Mouse (Mus musculus): ENCODE results near the gene Fam114a1. TPM values are rescaled to one million over a fixed set of nuclear protein-coding genes. Genes with fewer than 3 reads are reported as not detected.

Fam114a1 gene
- 14.8 and 17.3 TPM in 2 replicates for polyA plus RNA-seq (2014; fragmentation: Nextera tagmentation; extraction: Ambion mirVana)

- Histone ChIP-seq H3K4me3 (ENCODE audit: low read depth, low read length) (peak within 1 kb of the TSS; percentile 57), H3K9ac (ENCODE audit: low read length) (peak within 1 kb of the TSS; percentile 73), H3K4me2 (peak within 1 kb of the TSS; percentile 88), H3K9me3 (ENCODE audit: control insufficient read depth, low read length) (no peaks in the 10 kb centered on the region), H3K27ac (ENCODE audit: low read depth, low read length) (no peak within 1 kb of the TSS), H3K4me1 (ENCODE audit: control insufficient read depth, insufficient read depth, low read length) (peaks cover 4% of the 10 kb centered on the region), H3K27me3 (ENCODE audit: control insufficient read depth, insufficient read depth, low read length) (no peaks in the 10 kb centered on the region), H3K36me3 (ENCODE audit: control insufficient read depth, insufficient read depth, low read length) (no peaks in the 10 kb centered on the region)
- under 1% methylated on average over 67 of the region's 68 CpGs for WGBS
- DNase-seq (ENCODE audit: low spot score, missing footprints) (peak; percentile 95), ATAC-seq (ENCODE audit: low FRiP score) (peak; percentile 80)
These were observed at the start of gene Fam114a1 for GRCm38 (mm10) chr5:64969861-64970771. Gene Fam114a1 (plus strand): TSS chr5:64970071.

- H3K9me3 ChIP-seq (ENCODE audit: control insufficient read depth, low read length): no peaks in the 10 kb centered on the region
- DNase-seq (ENCODE audit: low spot score, missing footprints): no peak
- H3K27me3 ChIP-seq (ENCODE audit: control insufficient read depth, insufficient read depth, low read length): no peaks in the 10 kb centered on the region
- no peak overlapping the region for H3K9ac ChIP-seq (ENCODE audit: low read length)
- H3K27ac ChIP-seq (ENCODE audit: low read depth, low read length): no peak overlapping the region
- H3K4me3 ChIP-seq (ENCODE audit: low read depth, low read length): no peak overlapping the region
- no peaks in the 10 kb centered on the region for H3K36me3 ChIP-seq (ENCODE audit: control insufficient read depth, insufficient read depth, low read length)
- no peaks in the 10 kb centered on the region for H3K4me1 ChIP-seq (ENCODE audit: control insufficient read depth, insufficient read depth, low read length)
- 89% methylated on average over 5 of the region's 5 CpGs for WGBS
- ATAC-seq (ENCODE audit: low FRiP score): no peak
- H3K4me2 ChIP-seq: no peak overlapping the region
These were observed 46.9 kb upstream of the Fam114a1 start for GRCm38 (mm10) chr5:64922891-64923381.

- DNase-seq (ENCODE audit: low spot score, missing footprints) (no peak), ATAC-seq (ENCODE audit: low FRiP score) (no peak)
- Histone ChIP-seq H3K4me1 (ENCODE audit: control insufficient read depth, insufficient read depth, low read length) (no peaks in the 10 kb centered on the region), H3K9me3 (ENCODE audit: control insufficient read depth, low read length) (no peaks in the 10 kb centered on the region), H3K36me3 (ENCODE audit: control insufficient read depth, insufficient read depth, low read length) (no peaks in the 10 kb centered on the region), H3K4me3 (ENCODE audit: low read depth, low read length) (no peak overlapping the region), H3K27me3 (ENCODE audit: control insufficient read depth, insufficient read depth, low read length) (no peaks in the 10 kb centered on the region), H3K4me2 (no peak overlapping the region), H3K27ac (ENCODE audit: low read depth, low read length) (no peak overlapping the region), H3K9ac (ENCODE audit: low read length) (no peak overlapping the region)
- WGBS: 70% methylated on average over 3 of the region's 3 CpGs
These were observed 37.7 kb upstream of the Fam114a1 start for GRCm38 (mm10) chr5:64932215-64932614.

GRCm38 (mm10) chr5:64932775-64933174 lies 37.1 kb upstream of the Fam114a1 start:
- Histone ChIP-seq H3K4me1 (ENCODE audit: control insufficient read depth, insufficient read depth, low read length) (no peaks in the 10 kb centered on the region), H3K4me2 (no peak overlapping the region), H3K4me3 (ENCODE audit: low read depth, low read length) (no peak overlapping the region), H3K36me3 (ENCODE audit: control insufficient read depth, insufficient read depth, low read length) (no peaks in the 10 kb centered on the region), H3K27ac (ENCODE audit: low read depth, low read length) (no peak overlapping the region), H3K9me3 (ENCODE audit: control insufficient read depth, low read length) (no peaks in the 10 kb centered on the region), H3K9ac (ENCODE audit: low read length) (no peak overlapping the region), H3K27me3 (ENCODE audit: control insufficient read depth, insufficient read depth, low read length) (no peaks in the 10 kb centered on the region)
- 93% methylated on average over 15 of the region's 15 CpGs for WGBS
- DNase-seq (ENCODE audit: low spot score, missing footprints) (no peak), ATAC-seq (ENCODE audit: low FRiP score) (no peak)

- 94% methylated on average over 5 of the region's 5 CpGs for WGBS
- no peaks in the 10 kb centered on the region for H3K4me1 ChIP-seq (ENCODE audit: control insufficient read depth, insufficient read depth, low read length)
- H3K27ac ChIP-seq (ENCODE audit: low read depth, low read length): no peak overlapping the region
- H3K4me2 ChIP-seq: no peak overlapping the region
- no peak overlapping the region for H3K4me3 ChIP-seq (ENCODE audit: low read depth, low read length)
- DNase-seq (ENCODE audit: low spot score, missing footprints) (no peak), ATAC-seq (ENCODE audit: low FRiP score) (no peak)
- no peaks in the 10 kb centered on the region for H3K36me3 ChIP-seq (ENCODE audit: control insufficient read depth, insufficient read depth, low read length)
- no peaks in the 10 kb centered on the region for H3K9me3 ChIP-seq (ENCODE audit: control insufficient read depth, low read length)
- no peak overlapping the region for H3K9ac ChIP-seq (ENCODE audit: low read length)
- H3K27me3 ChIP-seq (ENCODE audit: control insufficient read depth, insufficient read depth, low read length): no peaks in the 10 kb centered on the region
These were observed 18.4 kb upstream of the Fam114a1 start for GRCm38 (mm10) chr5:64951486-64951885.

GRCm38 (mm10) chr5:64954931-64955330 lies 14.9 kb upstream of the Fam114a1 start:
- H3K4me2 ChIP-seq: no peak overlapping the region
- H3K27ac ChIP-seq (ENCODE audit: low read depth, low read length): no peak overlapping the region
- H3K4me1 ChIP-seq (ENCODE audit: control insufficient read depth, insufficient read depth, low read length): no peaks in the 10 kb centered on the region
- H3K9me3 ChIP-seq (ENCODE audit: control insufficient read depth, low read length): no peaks in the 10 kb centered on the region
- no peak overlapping the region for H3K9ac ChIP-seq (ENCODE audit: low read length)
- H3K4me3 ChIP-seq (ENCODE audit: low read depth, low read length): no peak overlapping the region
- peak; percentile 10 for DNase-seq (ENCODE audit: low spot score, missing footprints)
- no peaks in the 10 kb centered on the region for H3K36me3 ChIP-seq (ENCODE audit: control insufficient read depth, insufficient read depth, low read length)
- no peaks in the 10 kb centered on the region for H3K27me3 ChIP-seq (ENCODE audit: control insufficient read depth, insufficient read depth, low read length)
- no peak for ATAC-seq (ENCODE audit: low FRiP score)
- 86% methylated on average over 8 of the region's 8 CpGs for WGBS

- 88% methylated on average over 22 of the region's 22 CpGs for WGBS
- ATAC-seq (ENCODE audit: low FRiP score): no peak
- H3K9me3 ChIP-seq (ENCODE audit: control insufficient read depth, low read length): no peaks in the 10 kb centered on the region
- peak; percentile 37 for DNase-seq (ENCODE audit: low spot score, missing footprints)
- no peaks in the 10 kb centered on the region for H3K4me1 ChIP-seq (ENCODE audit: control insufficient read depth, insufficient read depth, low read length)
- H3K27me3 ChIP-seq (ENCODE audit: control insufficient read depth, insufficient read depth, low read length): no peaks in the 10 kb centered on the region
- H3K36me3 ChIP-seq (ENCODE audit: control insufficient read depth, insufficient read depth, low read length): no peaks in the 10 kb centered on the region
- H3K9ac ChIP-seq (ENCODE audit: low read length): no peak overlapping the region
- H3K4me2 ChIP-seq: no peak overlapping the region
- H3K27ac ChIP-seq (ENCODE audit: low read depth, low read length): no peak overlapping the region
- no peak overlapping the region for H3K4me3 ChIP-seq (ENCODE audit: low read depth, low read length)
These were observed 10.7 kb upstream of the Fam114a1 start for GRCm38 (mm10) chr5:64958991-64959842.

GRCm38 (mm10) chr5:64959843-64960230 lies 10.0 kb upstream of the Fam114a1 start, which contains the start of gene Tlr6:
Gene Tlr6 (minus strand): TSS chr5:64960097.
- H3K27ac ChIP-seq (ENCODE audit: low read depth, low read length): no peak within 1 kb of the TSS
- no peak within 1 kb of the TSS for H3K4me3 ChIP-seq (ENCODE audit: low read depth, low read length)
- H3K36me3 ChIP-seq (ENCODE audit: control insufficient read depth, insufficient read depth, low read length): no peaks in the 10 kb centered on the region
- no peak within 1 kb of the TSS for H3K9ac ChIP-seq (ENCODE audit: low read length)
- no peaks in the 10 kb centered on the region for H3K9me3 ChIP-seq (ENCODE audit: control insufficient read depth, low read length)
- H3K27me3 ChIP-seq (ENCODE audit: control insufficient read depth, insufficient read depth, low read length): no peaks in the 10 kb centered on the region
- ATAC-seq (ENCODE audit: low FRiP score): no peak
- H3K4me2 ChIP-seq: no peak within 1 kb of the TSS
- peak; percentile 69 for DNase-seq (ENCODE audit: low spot score, missing footprints)
- H3K4me1 ChIP-seq (ENCODE audit: control insufficient read depth, insufficient read depth, low read length): no peaks in the 10 kb centered on the region
- WGBS: 85% methylated on average over 13 of the region's 13 CpGs

Measured in midbrain, embryonic 11.5 days (tissue).